Mouse (Mus musculus): ENCODE data around the gene Grb2. TPM values are rescaled to one million over a fixed set of nuclear protein-coding genes. Genes with fewer than 3 reads are reported as not detected.
A peak's percentile ranks its signal among the peaks of the same experiment; 100 is the strongest.

Gene Grb2
- polyA plus RNA-seq, 1 experiment from 2014 or later = 139 TPM

DNA sequence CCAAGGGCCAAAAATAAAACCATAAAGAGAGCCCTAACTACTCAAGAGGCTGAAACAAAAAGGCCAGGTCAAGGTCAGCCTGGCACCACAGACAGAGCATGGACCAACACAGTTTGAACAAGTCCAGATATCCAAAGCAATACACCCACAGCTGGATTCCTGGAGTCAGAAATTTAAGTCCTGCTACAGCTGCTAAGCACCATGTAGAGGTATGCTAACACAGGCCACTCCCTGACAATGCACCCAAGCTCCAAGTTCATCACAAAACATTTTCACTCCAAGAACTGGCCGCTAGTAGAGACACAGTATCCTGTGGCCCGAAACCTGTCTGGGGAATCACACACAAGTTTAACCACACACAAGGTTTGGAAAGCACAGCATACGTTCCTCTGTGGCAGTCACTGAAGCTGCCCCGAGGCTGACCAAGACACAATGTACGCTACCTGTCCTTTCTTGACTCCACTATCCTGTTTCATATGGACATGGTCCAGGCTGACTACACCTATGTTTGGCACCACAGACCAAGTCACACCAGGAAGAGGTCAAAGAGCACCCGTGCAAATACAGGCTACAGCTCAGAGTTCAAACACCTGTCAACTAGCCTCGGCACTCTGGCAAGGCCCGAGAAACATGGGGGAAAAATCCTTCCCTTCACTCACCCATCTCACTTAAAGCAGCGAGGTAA lies 28.7 kb downstream of the Grb2 start:
- Histone ChIP-seq H3K9ac (no peak overlapping the region), H3K4me1 (peaks cover 1% of the 10 kb centered on the region; the same call in 1 of the 2 replicates), H3K4me3 (no peak overlapping the region), H3K36me3 (ENCODE audit: poor library complexity, severe bottlenecking) (peaks cover 34% of the 10 kb centered on the region), H3K9me3 (replicated peaks) (no peaks in the 10 kb centered on the region), H3K27me3 (no peaks in the 10 kb centered on the region), H3K4me2 (no peak overlapping the region), H3K27ac (no peak overlapping the region)
- no peak for ATAC-seq
- 98% methylated on average over 9 of the region's 9 CpGs for WGBS

- peaks cover 9% of the 10 kb centered on the region for H3K4me1 ChIP-seq
- no peaks in the 10 kb centered on the region for H3K27me3 ChIP-seq
- H3K4me2 ChIP-seq = no peak overlapping the region
- WGBS = 76% methylated on average over 6 of the region's 6 CpGs
- no peak overlapping the region for H3K4me3 ChIP-seq
- H3K36me3 ChIP-seq (ENCODE audit: poor library complexity, severe bottlenecking) = peaks cover 32% of the 10 kb centered on the region
- ATAC-seq = no peak
- no peak overlapping the region for H3K9ac ChIP-seq
- no peaks in the 10 kb centered on the region for H3K9me3 ChIP-seq (replicated peaks)
- H3K27ac ChIP-seq = peak overlapping the region; percentile 48; the same call in 1 of the 2 replicates
These were observed 29.5 kb downstream of the Grb2 start for GRCm38 (mm10) chr11:115678861-115679260.

GRCm38 (mm10) chr11:115677511-115677910 lies 30.9 kb downstream of the Grb2 start:
- no peak overlapping the region for H3K27ac ChIP-seq
- no peaks in the 10 kb centered on the region for H3K9me3 ChIP-seq (replicated peaks)
- 97% methylated on average over 3 of the region's 3 CpGs for WGBS
- no peaks in the 10 kb centered on the region for H3K27me3 ChIP-seq
- peaks cover 9% of the 10 kb centered on the region for H3K4me1 ChIP-seq
- ATAC-seq = no peak
- H3K4me2 ChIP-seq = no peak overlapping the region
- H3K4me3 ChIP-seq = no peak overlapping the region
- H3K36me3 ChIP-seq (ENCODE audit: poor library complexity, severe bottlenecking) = peaks cover 19% of the 10 kb centered on the region
- no peak overlapping the region for H3K9ac ChIP-seq

DNA sequence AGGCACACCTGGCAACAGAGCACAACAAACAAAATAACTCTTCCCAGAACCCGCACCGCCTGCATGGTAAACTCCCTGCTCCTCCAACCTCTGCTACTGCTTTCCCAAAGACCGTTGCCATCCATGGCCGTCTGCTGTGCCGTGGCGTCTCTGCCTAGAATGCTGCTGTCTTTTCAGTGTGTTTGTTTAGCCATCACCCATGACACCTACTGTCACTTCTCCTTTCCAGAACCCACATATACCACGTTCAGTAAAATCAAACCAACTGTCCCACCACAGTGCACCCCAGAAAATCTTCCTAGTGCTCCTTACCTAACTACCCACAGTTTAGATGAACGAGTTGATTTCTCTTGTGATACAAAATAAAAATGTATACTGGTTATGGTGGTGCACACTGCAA lies 31.7 kb downstream of the Grb2 start:
- no peak overlapping the region for H3K27ac ChIP-seq
- H3K9me3 ChIP-seq (replicated peaks) = no peaks in the 10 kb centered on the region
- ATAC-seq = no peak
- peaks cover 9% of the 10 kb centered on the region for H3K4me1 ChIP-seq
- no peak overlapping the region for H3K9ac ChIP-seq
- no peak overlapping the region for H3K4me2 ChIP-seq
- 97% methylated on average over 8 of the region's 8 CpGs for WGBS
- no peaks in the 10 kb centered on the region for H3K27me3 ChIP-seq
- H3K36me3 ChIP-seq (ENCODE audit: poor library complexity, severe bottlenecking) = peaks cover 11% of the 10 kb centered on the region; the same call in 1 of the 2 replicates
- H3K4me3 ChIP-seq = no peak overlapping the region

DNA sequence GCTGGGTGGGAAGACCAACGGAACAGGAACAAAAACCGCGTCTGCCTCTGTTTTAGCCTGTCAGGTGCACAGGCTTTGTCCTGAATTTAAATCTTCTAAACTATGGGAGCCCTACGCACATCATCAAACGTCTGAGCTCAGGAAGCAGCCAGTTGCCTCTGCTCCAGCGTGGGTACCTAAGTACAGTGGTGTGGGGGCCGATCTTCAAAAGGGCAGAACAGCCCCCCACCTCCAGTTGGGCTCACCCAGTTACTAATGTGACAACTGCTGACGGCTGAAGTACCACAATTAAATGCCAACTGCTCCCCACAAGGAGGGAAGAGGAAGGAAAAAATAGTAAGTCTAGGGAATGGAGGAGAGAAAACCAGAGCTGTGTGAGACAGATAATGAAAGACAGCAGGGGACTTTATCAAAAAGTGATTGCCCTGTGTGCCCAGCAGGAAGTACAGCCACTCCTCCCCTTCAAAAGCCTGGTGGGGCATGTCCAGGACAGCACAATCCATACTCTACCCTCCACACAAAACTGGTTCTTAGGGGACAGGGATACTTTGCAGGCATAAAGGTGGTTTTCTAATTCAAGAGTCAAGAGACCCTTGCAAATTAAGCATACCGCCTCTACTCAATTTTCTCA lies 34.0 kb downstream of the Grb2 start:
- H3K4me3 ChIP-seq = no peak overlapping the region
- ATAC-seq = no peak
- peaks cover 10% of the 10 kb centered on the region; the same call in 1 of the 2 replicates for H3K36me3 ChIP-seq (ENCODE audit: poor library complexity, severe bottlenecking)
- 0 out of 2 replicates have a peak overlapping the region, but pooled peaks have one; percentile 22 for H3K9ac ChIP-seq
- no peaks in the 10 kb centered on the region for H3K9me3 ChIP-seq (replicated peaks)
- peaks cover 28% of the 10 kb centered on the region for H3K4me1 ChIP-seq
- H3K4me2 ChIP-seq = no peak overlapping the region
- H3K27me3 ChIP-seq = no peaks in the 10 kb centered on the region
- H3K27ac ChIP-seq = peak overlapping the region; percentile 40; the same call in 1 of the 2 replicates
- 59% methylated on average over 9 of the region's 9 CpGs for WGBS

DNA sequence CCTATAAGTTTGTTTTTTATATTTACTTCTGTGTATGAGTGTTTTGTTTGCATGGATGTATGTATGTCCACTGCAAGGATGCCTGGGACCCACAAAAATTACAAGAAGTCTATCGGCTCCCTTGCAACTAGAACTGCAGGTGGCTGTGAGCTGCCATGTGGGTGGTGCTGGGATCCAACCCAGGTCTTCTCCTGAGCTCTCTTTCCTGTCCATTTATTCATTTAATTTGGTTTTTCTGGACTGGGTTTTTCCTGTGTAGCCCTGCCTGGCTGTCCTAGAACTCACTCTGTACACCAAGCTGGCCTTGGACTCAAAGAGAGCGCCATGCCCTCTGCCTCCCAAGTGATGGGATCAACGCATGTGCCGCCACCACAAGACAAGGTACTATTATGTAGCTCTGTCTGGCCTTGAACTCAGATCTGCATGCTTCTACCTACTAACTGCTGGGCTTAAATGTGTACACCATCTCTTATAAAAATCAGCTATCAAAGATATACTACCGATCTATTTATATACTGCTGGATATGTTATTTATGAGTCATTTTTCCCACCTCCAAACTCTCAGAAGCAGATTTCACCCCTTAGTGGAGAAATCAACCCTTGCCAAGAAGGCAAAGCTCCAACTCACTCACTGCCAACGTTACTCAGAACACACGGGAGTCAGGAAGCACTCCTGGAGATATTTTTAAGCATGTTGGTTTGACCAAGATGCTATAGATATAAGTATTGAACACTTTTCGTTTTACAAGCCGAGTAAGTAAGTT lies 34.7 kb downstream of the Grb2 start:
- H3K4me1 ChIP-seq = peaks cover 28% of the 10 kb centered on the region
- no peaks in the 10 kb centered on the region for H3K27me3 ChIP-seq
- H3K4me3 ChIP-seq = no peak overlapping the region
- no peak overlapping the region for H3K4me2 ChIP-seq
- no peaks in the 10 kb centered on the region for H3K9me3 ChIP-seq (replicated peaks)
- ATAC-seq = no peak
- peak overlapping the region; percentile 40; the same call in 1 of the 2 replicates for H3K27ac ChIP-seq
- WGBS = 88% methylated on average over 9 of the region's 9 CpGs
- H3K36me3 ChIP-seq (ENCODE audit: poor library complexity, severe bottlenecking) = peaks cover 8% of the 10 kb centered on the region; the same call in 1 of the 2 replicates
- H3K9ac ChIP-seq = no peak overlapping the region

- WGBS = 86% methylated on average over 7 of the region's 7 CpGs
- Histone ChIP-seq H3K36me3 (ENCODE audit: poor library complexity, severe bottlenecking) (0 out of 2 replicates have a peak, but pooled peaks cover 2% of the 10 kb centered on the region), H3K27ac (no peak overlapping the region), H3K4me3 (no peak overlapping the region), H3K9ac (no peak overlapping the region), H3K4me2 (no peak overlapping the region), H3K9me3 (replicated peaks) (no peaks in the 10 kb centered on the region), H3K27me3 (no peaks in the 10 kb centered on the region), H3K4me1 (peaks cover 28% of the 10 kb centered on the region)
- no peak for ATAC-seq
These were observed 36.0 kb downstream of the Grb2 start for GRCm38 (mm10) chr11:115672226-115672987.

DNA sequence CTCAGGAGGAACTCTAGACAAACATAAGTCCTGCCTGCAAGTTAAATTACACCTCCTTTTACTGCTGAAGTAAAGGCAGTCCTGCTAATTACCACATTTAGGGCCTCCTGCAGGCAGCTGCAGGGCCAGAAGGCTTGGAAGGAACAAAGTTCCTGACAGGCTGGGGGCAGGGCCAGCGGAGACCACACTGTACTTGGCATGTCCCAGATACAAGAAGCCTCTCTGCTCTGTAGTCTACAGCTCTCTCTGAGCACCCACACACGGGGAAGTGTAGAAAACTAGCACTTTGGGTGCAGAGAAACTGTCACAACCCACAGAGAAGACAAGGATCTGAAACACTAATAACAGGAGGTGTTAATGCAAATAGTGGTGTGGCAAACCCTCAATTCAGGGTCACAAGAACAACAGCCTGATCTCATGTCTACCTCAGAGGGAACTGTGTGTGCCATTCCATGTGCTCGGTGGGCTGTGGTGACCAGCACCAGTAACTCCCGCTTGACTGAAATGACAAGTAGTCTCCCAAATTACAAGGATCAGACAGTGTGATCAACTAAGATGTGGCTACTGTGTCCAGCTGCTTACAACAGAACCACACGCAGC lies 37.8 kb downstream of the Grb2 start:
- no peaks in the 10 kb centered on the region for H3K9me3 ChIP-seq (replicated peaks)
- ATAC-seq = no peak
- H3K4me2 ChIP-seq = no peak overlapping the region
- peaks cover 28% of the 10 kb centered on the region for H3K4me1 ChIP-seq
- H3K27me3 ChIP-seq = no peaks in the 10 kb centered on the region
- no peak overlapping the region for H3K4me3 ChIP-seq
- H3K36me3 ChIP-seq (ENCODE audit: poor library complexity, severe bottlenecking) = no peaks in the 10 kb centered on the region
- 32% methylated on average over 5 of the region's 5 CpGs for WGBS
- H3K27ac ChIP-seq = peak overlapping the region; percentile 57; the same call in 1 of the 2 replicates
- H3K9ac ChIP-seq = 0 out of 2 replicates have a peak overlapping the region, but pooled peaks have one; percentile 5

GRCm38 (mm10) chr11:115663676-115664335 lies 44.6 kb downstream of the Grb2 start:
- Histone ChIP-seq H3K4me2 (no peak overlapping the region), H3K36me3 (ENCODE audit: poor library complexity, severe bottlenecking) (0 out of 2 replicates have a peak, but pooled peaks cover 11% of the 10 kb centered on the region), H3K4me1 (peaks cover 3% of the 10 kb centered on the region; the same call in 1 of the 2 replicates), H3K9me3 (replicated peaks) (no peaks in the 10 kb centered on the region), H3K9ac (no peak overlapping the region), H3K27ac (no peak overlapping the region), H3K27me3 (no peaks in the 10 kb centered on the region), H3K4me3 (no peak overlapping the region)
- 61% methylated on average over 4 of the region's 4 CpGs for WGBS
- no peak for ATAC-seq

DNA sequence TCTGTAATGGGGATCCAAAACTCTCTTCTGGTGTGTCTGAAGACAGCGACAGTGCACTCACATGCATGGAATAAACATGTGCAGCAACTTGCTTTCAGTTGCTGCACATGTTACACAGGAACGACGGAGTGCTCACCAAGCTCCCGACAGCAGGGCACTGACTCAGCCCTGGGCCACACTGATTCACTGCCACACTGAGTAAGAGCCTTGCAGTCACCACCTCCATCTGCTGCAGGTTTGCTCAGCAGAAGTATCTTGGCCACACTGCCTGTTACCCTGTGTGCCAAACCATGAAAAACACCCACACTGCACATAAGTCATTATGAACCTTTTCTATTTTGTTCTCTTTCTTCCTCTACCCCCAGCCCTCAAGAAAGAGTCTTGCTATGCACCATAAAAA lies 48.0 kb downstream of the Grb2 start:
- no peaks in the 10 kb centered on the region for H3K9me3 ChIP-seq (replicated peaks)
- no peaks in the 10 kb centered on the region for H3K27me3 ChIP-seq
- no peak overlapping the region for H3K9ac ChIP-seq
- H3K27ac ChIP-seq = no peak overlapping the region
- peaks cover 3% of the 10 kb centered on the region; the same call in 1 of the 2 replicates for H3K4me1 ChIP-seq
- H3K4me3 ChIP-seq = no peak overlapping the region
- no peak for ATAC-seq
- WGBS = 92% methylated on average over 4 of the region's 4 CpGs
- H3K36me3 ChIP-seq (ENCODE audit: poor library complexity, severe bottlenecking) = 0 out of 2 replicates have a peak, but pooled peaks cover 11% of the 10 kb centered on the region
- H3K4me2 ChIP-seq = no peak overlapping the region

DNA sequence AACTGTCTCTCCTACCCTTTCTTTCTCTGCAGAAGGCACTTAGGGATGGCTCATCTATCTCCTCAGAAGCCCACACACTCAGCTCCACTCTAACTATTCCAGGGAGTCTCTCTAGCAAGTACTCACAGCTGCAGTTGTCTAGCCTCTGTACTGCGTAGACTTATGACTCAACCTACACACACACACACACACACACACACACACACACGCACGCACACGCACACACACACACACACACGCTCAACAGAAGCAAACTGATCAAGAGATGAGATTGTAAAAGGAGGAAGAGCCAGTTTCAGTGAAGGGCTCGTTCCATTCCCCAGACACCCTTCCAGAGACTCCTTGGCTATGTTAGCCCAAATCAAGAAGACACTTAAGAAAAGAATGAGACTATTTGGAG lies 49.9 kb downstream of the Grb2 start:
- 86% methylated on average over 6 of the region's 6 CpGs for WGBS
- Histone ChIP-seq H3K4me1 (no peaks in the 10 kb centered on the region), H3K27me3 (no peaks in the 10 kb centered on the region), H3K27ac (no peak overlapping the region), H3K36me3 (ENCODE audit: poor library complexity, severe bottlenecking) (peaks cover 27% of the 10 kb centered on the region), H3K4me3 (no peak overlapping the region), H3K9ac (no peak overlapping the region), H3K9me3 (replicated peaks) (no peaks in the 10 kb centered on the region), H3K4me2 (no peak overlapping the region)
- no peak for ATAC-seq

Measured in forebrain, embryonic 13.5 days (tissue).